Mouse (Mus musculus) liver, postnatal 0 days (tissue): ENCODE measurements at regions not wholly inside any gene's neighbourhood (a gene's known extent, or its start where the extent isn't known, plus 50 kb on each side); places are given as distances from the start of the nearest gene placed in this dataset.

Experiments
- ATAC-seq: fragments of 200-750 bp; cut with Nextera tagmentation; 2 replicates; pipeline ENCODE4 v1.8.0; 2017; ENCODE audit warnings: mild to moderate bottlenecking, moderate library complexity
- DNase-seq: peaks from one replicate; pipeline ENCODE4 v3.0.0-alpha.2; 2016
- H3K27ac ChIP-seq: fragments of 300-500 bp; sonication (generic); 2 replicates; pipeline ENCODE4 v1.5.1; 2014; ENCODE audit warnings: antibody characterized with exemption, moderate library complexity, mild to moderate bottlenecking, low read depth
- H3K27me3 ChIP-seq: fragments of 300-500 bp; sonication (generic); 2 replicates; pipeline ENCODE4 v1.6.1; 2014; ENCODE audit warnings: low read length, control low read depth, mixed read lengths; ENCODE audit not compliant: insufficient read depth
- H3K36me3 ChIP-seq: fragments of 300-500 bp; sonication (generic); replicated peaks from 2 replicates; pipeline ENCODE4 v1.6.1; 2014; ENCODE audit warnings: mild to moderate bottlenecking, control low read depth, low read length, moderate library complexity, mixed read lengths; ENCODE audit not compliant: insufficient read depth
- H3K4me1 ChIP-seq: fragments of 300-500 bp; sonication (generic); 2 replicates; pipeline ENCODE4 v1.6.1; 2014; ENCODE audit warnings: antibody characterized with exemption, mild to moderate bottlenecking, control low read depth; ENCODE audit not compliant: insufficient read depth
- H3K4me2 ChIP-seq: fragments of 300-500 bp; sonication (generic); 2 replicates; pipeline ENCODE4 v1.6.1; 2014; ENCODE audit warnings: low read depth, mild to moderate bottlenecking, low read length, moderate library complexity, mixed read lengths
- H3K4me3 ChIP-seq: fragments of 300-500 bp; sonication (generic); 2 replicates; pipeline ENCODE4 v1.5.1; 2014; ENCODE audit warnings: low read depth, low read length
- H3K9ac ChIP-seq: fragments of 300-500 bp; sonication (generic); replicated peaks from 2 replicates; pipeline ENCODE4 v1.6.1; 2014; ENCODE audit warnings: mild to moderate bottlenecking, moderate library complexity
- H3K9me3 ChIP-seq: fragments of 300-500 bp; sonication (generic); 2 replicates; pipeline ENCODE4 v1.6.1; 2016; ENCODE audit warnings: mild to moderate bottlenecking, control low read depth, low read length, mixed read lengths
- CTCF ChIP-seq: sonication (generic); IDR thresholded peaks from 2 replicates; pipeline ENCODE4 v1.5.1; 2016; ENCODE audit warnings: antibody characterized with exemption, low read depth
- EP300 ChIP-seq: IDR thresholded peaks from 2 replicates; pipeline ENCODE4 v1.6.1; 2016; ENCODE audit warnings: antibody characterized with exemption, low read depth, mild to moderate bottlenecking
- WGBS: fragments of 180-500 bp; shearing (Covaris S2); extraction: QIAGEN DNeasy Blood & Tissue Kit; methylation state at CpG from one replicate; pipeline ENCODE4 v1.1.7; 2014; ENCODE audit not compliant: insufficient replicate concordance; 5-methylcytosine and 5-hydroxymethylcytosine counted together

DNA sequence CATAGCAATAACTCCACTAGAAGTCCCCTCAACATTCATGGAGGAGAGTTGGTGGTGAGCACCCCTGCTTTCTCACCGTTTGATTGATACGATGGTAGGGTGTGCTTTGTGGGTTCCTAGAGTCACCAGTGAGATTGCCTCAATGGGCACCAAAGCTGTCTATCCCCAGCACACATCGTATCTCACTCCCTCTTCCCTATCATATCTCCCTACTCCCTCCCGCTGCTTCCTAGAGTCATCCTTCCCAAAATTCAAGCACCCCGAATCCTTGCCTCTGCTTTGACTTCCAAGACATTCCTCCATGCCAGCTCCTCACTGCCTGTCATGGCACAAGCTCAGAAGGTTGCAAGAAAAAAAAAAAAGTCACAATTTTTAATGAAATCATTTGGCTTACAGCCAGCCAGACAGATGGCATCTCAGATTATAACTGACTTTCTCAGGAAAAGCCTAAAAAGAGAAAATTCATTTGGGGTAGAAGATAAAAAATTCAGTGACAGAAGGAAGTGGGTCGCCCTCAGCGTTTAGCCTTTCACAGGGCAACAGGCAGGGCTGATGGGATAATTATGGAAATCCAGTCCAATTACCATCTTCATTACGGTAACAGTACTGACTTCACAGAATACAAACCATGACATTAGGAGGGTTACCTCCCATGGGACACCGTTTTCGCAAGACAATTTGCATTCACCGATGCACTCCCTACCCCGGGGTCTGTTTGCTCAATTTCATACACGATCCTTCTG, 114.3 kb downstream of the Drd1 start:
- no peak for ATAC-seq
- Histone ChIP-seq H3K27ac (no peak overlapping the region), H3K4me1 (no peaks in the 10 kb centered on the region), H3K9me3 (no peaks in the 10 kb centered on the region), H3K27me3 (no peaks in the 10 kb centered on the region), H3K36me3 (no peaks in the 10 kb centered on the region), H3K4me2 (no peak overlapping the region), H3K9ac (no peak overlapping the region), H3K4me3 (no peak overlapping the region)
- WGBS = 82% methylated on average over 13 of the region's 13 CpGs
- no peak for TF ChIP-seq CTCF
- no peak for TF ChIP-seq EP300
- no peak for DNase-seq

DNA sequence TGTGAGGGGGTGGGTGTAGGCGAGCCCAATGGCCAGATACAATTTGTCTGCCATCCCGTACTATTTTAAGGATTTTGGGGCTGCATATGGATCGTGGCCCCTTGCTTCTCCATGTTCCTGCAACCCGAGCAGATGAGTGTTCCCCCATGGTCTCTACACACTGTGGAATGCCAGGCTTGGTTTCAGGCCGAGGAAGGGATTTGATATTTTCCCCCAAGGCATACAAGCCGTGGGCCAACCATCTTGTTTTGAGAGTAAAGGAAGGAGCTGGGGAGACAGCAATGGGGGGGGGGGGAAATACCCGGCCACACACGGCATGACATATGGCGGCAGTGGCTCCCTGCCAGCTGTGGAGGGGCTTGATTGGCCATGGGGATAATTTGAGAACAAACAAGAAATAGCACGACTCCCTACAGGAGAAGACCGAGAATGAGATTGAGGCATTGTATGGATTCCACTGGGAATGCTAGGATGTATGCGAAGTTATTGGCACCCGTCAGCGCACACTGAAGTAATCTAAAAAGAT, 120.3 kb downstream of the Drd1 start:
- no peaks in the 10 kb centered on the region for H3K36me3 ChIP-seq
- no peak for ATAC-seq
- no peaks in the 10 kb centered on the region for H3K4me1 ChIP-seq
- H3K27me3 ChIP-seq = no peaks in the 10 kb centered on the region
- DNase-seq = no peak
- TF ChIP-seq EP300 = no peak
- no peak for TF ChIP-seq CTCF
- H3K9me3 ChIP-seq = no peaks in the 10 kb centered on the region
- no peak overlapping the region for H3K9ac ChIP-seq
- 80% methylated on average over 14 of the region's 14 CpGs for WGBS
- H3K27ac ChIP-seq = no peak overlapping the region
- H3K4me2 ChIP-seq = no peak overlapping the region
- no peak overlapping the region for H3K4me3 ChIP-seq

DNA sequence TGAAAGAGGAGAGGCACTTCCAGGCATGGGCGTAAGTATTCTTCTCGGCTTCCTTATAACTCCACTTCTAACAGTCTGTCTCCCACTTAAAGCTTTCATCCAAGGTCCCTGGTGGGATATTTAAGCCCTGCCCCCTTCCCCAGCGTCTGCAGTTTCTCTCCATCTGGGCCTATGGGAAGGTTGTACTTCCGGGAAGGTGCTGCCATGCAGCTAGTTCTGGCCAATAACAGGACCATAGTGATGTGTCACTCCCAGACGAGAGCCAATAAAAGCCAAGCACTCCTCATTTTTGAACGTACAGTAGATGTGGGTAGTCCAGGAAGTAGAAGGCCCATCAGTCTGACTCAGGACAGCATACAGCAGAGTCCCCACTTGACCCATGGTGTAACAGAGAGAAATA, 121.0 kb downstream of the Drd1 start:
- Histone ChIP-seq H3K27ac (no peak overlapping the region), H3K4me3 (no peak overlapping the region), H3K27me3 (no peaks in the 10 kb centered on the region), H3K9ac (no peak overlapping the region), H3K4me2 (no peak overlapping the region), H3K4me1 (no peaks in the 10 kb centered on the region), H3K36me3 (no peaks in the 10 kb centered on the region), H3K9me3 (no peaks in the 10 kb centered on the region)
- TF ChIP-seq EP300 (no peak), CTCF (no peak)
- WGBS = 73% methylated on average over 6 of the region's 6 CpGs
- DNase-seq = no peak
- ATAC-seq = no peak

DNA sequence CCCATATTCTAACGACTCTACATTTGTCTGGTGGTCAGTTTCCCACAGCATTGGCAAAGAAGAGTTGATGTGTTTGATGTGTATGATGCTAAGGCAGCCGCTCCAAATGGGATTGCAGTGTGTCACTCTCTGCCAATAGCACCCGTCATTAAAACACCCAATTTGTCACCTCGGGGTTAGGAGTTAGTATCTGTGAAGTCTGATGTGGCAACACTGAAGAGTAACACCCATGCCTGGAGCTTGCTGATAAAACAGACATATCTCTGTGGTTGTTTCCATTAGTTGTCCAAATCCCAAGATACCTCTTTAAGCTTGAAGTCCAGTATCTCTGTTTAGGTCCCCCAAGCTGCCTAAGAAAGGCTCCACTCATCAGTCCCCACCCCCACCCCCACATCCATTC, 129.4 kb downstream of the Drd1 start:
- H3K9me3 ChIP-seq = no peaks in the 10 kb centered on the region
- H3K36me3 ChIP-seq = no peaks in the 10 kb centered on the region
- no peak overlapping the region for H3K4me3 ChIP-seq
- DNase-seq = no peak
- H3K27ac ChIP-seq = no peak overlapping the region
- H3K9ac ChIP-seq = no peak overlapping the region
- no peaks in the 10 kb centered on the region for H3K27me3 ChIP-seq
- peak; percentile 38; the same call in 1 of the 2 replicates for ATAC-seq
- no peaks in the 10 kb centered on the region for H3K4me1 ChIP-seq
- 53% methylated on average over 4 of the region's 4 CpGs for WGBS
- H3K4me2 ChIP-seq = no peak overlapping the region
- no peak for TF ChIP-seq CTCF
- TF ChIP-seq EP300 = peak; percentile 47; the same call in 1 of the 2 replicates

DNA sequence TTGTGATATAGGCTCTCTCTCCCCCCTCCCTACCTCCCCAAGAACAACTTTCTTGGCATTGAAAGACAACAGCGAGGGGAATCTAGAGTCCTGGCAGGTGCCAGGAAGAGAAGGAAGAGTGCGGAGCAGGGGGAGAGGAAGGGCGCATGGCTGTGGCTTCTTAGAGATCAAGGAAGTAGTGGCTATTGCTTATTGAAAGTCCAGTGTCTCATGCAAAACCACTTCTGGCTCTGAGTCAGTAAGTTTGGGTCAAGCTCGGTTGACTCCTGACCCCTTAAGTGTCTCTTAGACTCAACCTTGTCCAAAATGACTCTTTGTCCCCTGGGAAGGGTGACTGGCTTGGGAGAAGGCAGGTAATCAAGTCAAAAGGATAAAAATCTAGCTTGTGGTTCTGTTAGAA, 131.1 kb downstream of the Drd1 start:
- ATAC-seq (no peak), DNase-seq (no peak)
- no peak overlapping the region for H3K9ac ChIP-seq
- WGBS = 75% methylated on average over 4 of the region's 4 CpGs
- H3K9me3 ChIP-seq = no peaks in the 10 kb centered on the region
- H3K4me2 ChIP-seq = no peak overlapping the region
- H3K27ac ChIP-seq = no peak overlapping the region
- no peak overlapping the region for H3K4me3 ChIP-seq
- no peak for TF ChIP-seq EP300
- no peak for TF ChIP-seq CTCF
- H3K27me3 ChIP-seq = no peaks in the 10 kb centered on the region
- no peaks in the 10 kb centered on the region for H3K36me3 ChIP-seq
- 0 out of 2 replicates have a peak, but pooled peaks cover 3% of the 10 kb centered on the region for H3K4me1 ChIP-seq

DNA sequence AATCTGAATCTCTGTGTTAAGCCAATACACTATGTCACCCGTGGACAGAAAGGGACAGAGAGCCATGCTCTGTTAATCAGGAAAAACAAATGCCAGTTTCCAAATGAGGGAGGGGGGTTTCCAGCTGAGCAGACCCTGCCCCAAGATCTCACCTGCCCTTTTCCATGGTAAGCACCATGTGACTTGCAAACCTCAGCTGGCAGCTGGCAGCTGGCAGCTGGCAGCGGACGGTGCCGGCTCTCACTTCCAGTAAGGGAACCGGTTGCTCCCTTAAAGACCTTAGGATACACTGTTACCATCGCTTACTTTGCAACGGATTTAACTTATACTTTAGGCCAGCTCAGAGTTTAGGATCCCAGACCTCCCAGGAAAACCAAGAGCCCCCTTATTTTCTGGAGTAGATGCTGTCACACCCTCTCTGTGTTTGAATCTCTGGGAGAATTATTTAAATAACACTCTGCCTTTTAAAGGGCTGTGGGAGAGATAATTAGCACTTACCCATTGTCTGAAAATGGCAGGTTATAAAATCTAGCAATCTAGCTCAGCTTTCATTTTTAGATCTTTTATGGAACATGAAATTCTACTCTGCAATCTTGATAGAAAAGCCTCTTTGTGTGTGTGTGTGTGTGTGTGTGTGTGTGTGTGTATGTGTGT, 131.7 kb downstream of the Drd1 start:
- Histone ChIP-seq H3K4me1 (0 out of 2 replicates have a peak, but pooled peaks cover 3% of the 10 kb centered on the region), H3K9me3 (no peaks in the 10 kb centered on the region), H3K9ac (no peak overlapping the region), H3K27ac (no peak overlapping the region), H3K36me3 (no peaks in the 10 kb centered on the region), H3K4me2 (no peak overlapping the region), H3K4me3 (no peak overlapping the region), H3K27me3 (no peaks in the 10 kb centered on the region)
- 85% methylated on average over 7 of the region's 7 CpGs for WGBS
- TF ChIP-seq CTCF (no peak), EP300 (no peak)
- ATAC-seq (no peak), DNase-seq (no peak)
